Mouse (Mus musculus) small intestine, adult 2 months (tissue): ENCODE measurements around the gene Cdrt4.

ENCODE experiments used
- CTCF ChIP-seq: fragments of 200-500 bp; IDR thresholded peaks from 2 replicates; pipeline ENCODE4 v1.5.1; 2012; ENCODE audit warnings: low read depth, mild to moderate bottlenecking, control low read depth, inconsistent platforms, low read length, moderate library complexity, mixed read lengths; ENCODE audit not compliant: insufficient replicate concordance, insufficient read length; ENCODE audit errors: extremely low read depth
- POLR2A ChIP-seq: fragments of 200-500 bp; IDR thresholded peaks from 2 replicates; pipeline ENCODE4 v1.6.1; 2012; ENCODE audit warnings: low read depth, mild to moderate bottlenecking, control low read depth, inconsistent platforms, low read length, moderate library complexity

DNA sequence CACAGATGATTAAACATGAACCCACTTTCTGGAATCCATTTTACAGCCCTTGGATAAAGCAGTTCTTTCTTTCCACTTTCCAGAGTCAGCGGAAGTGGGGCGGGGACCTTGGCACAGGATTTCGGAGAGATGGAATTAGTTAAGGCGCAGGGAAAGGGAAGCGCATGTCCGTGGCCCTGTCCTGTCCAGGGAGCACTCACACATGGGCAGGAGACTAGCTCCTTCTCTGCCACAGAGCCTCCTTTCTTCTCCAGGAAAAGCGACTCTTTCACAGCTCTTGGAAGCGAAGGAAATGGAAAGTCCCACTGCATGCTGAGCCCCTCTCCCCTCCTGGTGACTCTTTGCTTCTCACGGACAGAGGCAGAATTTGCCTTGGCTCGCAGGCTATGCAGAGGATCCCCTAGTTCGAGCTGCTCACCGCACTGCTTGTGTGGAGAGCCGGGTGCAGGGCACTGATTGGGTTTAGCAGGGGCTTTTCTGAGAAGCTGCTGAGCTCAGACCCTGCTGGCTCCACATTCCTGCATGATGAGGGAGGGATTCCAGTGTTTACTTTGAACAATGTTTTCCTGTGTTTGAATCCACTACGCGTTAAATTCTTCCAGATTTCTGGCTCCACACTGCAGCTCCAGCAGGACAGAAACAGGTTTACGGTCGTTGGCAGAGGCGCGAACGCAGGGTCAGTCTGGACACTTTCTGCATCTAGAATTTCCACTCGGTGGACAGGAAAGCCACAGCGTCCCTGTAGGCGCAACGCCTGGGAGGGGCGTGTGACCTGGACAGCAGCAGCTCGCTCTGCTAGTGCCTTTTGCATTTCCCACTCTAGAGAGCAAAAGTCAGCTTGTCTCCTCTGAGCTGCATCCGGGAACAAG, 16.0 kb downstream of the Cdrt4 start:
- TF ChIP-seq CTCF (no peak), POLR2A (no peak)
